ENCODE assay signal across 25 mouse cellular contexts in the genomic region with DNA sequence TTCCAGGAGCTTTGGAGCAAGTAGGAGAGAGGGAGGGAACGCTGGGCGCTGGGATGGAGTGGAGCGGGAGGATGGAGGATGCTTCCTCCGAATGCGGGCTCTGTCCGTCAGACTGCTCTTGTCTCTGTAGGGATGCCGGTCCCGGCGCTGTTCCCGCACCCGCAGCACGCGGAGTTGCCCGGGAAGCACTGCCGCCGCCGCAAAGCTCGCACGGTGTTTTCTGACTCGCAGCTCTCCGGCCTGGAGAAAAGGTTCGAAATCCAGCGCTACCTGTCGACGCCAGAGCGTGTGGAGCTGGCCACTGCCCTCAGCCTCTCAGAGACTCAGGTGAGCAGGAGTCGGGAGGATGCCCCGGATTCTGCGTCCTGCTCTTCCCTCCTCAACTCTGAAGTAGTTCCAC. TPM values are rescaled to one million over a fixed set of nuclear protein-coding genes. Genes with fewer than 3 reads are reported as not detected.
DNase-seq lines count a peak whose midpoint lies in the region; ATAC-seq lines count a peak whose summit lies in the region.
"Had no signal": no experiment of that assay in that cellular context is flagged by ENCODE, and none has a peak within 500 bp of the region (broad histone marks: within the 10 kb centered on the region; RNA-seq: fewer than 3 reads in every experiment).

No protein-coding gene starts in this region.

- WGBS in forebrain, embryonic 11.5 days, result under 1% methylated on average over 29 of the region's 29 CpGs
- 2% methylated on average over 29 of the region's 29 CpGs for WGBS in forebrain, embryonic 12.5 days
- WGBS in neural tube, embryonic 15.5 days, result under 1% methylated on average over 29 of the region's 29 CpGs
- WGBS in embryonic facial prominence, embryonic 10.5 days, result 1% methylated on average over 29 of the region's 29 CpGs
- under 1% methylated on average over 29 of the region's 29 CpGs for WGBS in midbrain, embryonic 15.5 days

- no peaks in the 10 kb centered on the region for H3K9me3 ChIP-seq in forebrain, embryonic 11.5 days (ENCODE audit: control insufficient read depth, low read length)
- no peaks in the 10 kb centered on the region for H3K9me3 ChIP-seq in forebrain, embryonic 12.5 days
- H3K9me3 ChIP-seq in neural tube, embryonic 15.5 days (replicated peaks), result no peaks in the 10 kb centered on the region
- H3K9me3 ChIP-seq in embryonic facial prominence, embryonic 10.5 days, result no peaks in the 10 kb centered on the region
- H3K9me3 ChIP-seq in midbrain, embryonic 15.5 days, result no peaks in the 10 kb centered on the region
- H3K9me3 ChIP-seq: embryonic facial prominence, embryonic 13.5 days had no signal

- H3K27me3 ChIP-seq in forebrain, embryonic 11.5 days (ENCODE audit: control insufficient read depth, insufficient read depth, low read length), result peaks cover 98% of the 10 kb centered on the region
- H3K27me3 ChIP-seq in forebrain, embryonic 12.5 days, result peaks cover 100% of the 10 kb centered on the region
- peaks cover 88% of the 10 kb centered on the region for H3K27me3 ChIP-seq in neural tube, embryonic 15.5 days (replicated peaks)
- H3K27me3 ChIP-seq in embryonic facial prominence, embryonic 10.5 days (replicated peaks; ENCODE audit: low read depth, poor library complexity, severe bottlenecking), result peaks cover 100% of the 10 kb centered on the region
- H3K27me3 ChIP-seq in midbrain, embryonic 15.5 days (replicated peaks), result peaks cover 81% of the 10 kb centered on the region

- DNase-seq in forebrain, embryonic 11.5 days (ENCODE audit: low spot score), result peak; percentile 59
- DNase-seq in neural tube, embryonic 10.5 days (ENCODE audit: extremely low spot score, low spot score), result peak; percentile 59
- peak; percentile 61 for DNase-seq in embryonic facial prominence, embryonic 10.5 days (ENCODE audit: low spot score)
- no peak for DNase-seq in frontal cortex, postnatal 25 days (ENCODE audit: low spot score in 2 of 2)
- DNase-seq in frontal cortex, adult 2 months (ENCODE audit: extremely low spot score in 1 of 2, low spot score in 1 of 2), result no peak
- DNase-seq: adrenal gland, adult 8-10 months; heart, postnatal 10 days; kidney, postnatal 36 days; layer of hippocampus, adult 9-11 months; left cerebral cortex, postnatal 4 days; lung, adult 18-20 months; thymus, postnatal 4 days had no signal

- H3K36me3 ChIP-seq in forebrain, embryonic 11.5 days (ENCODE audit: control insufficient read depth, insufficient read depth, low read length), result no peaks in the 10 kb centered on the region
- no peaks in the 10 kb centered on the region for H3K36me3 ChIP-seq in forebrain, embryonic 12.5 days (replicated peaks)
- H3K36me3 ChIP-seq in neural tube, embryonic 15.5 days, result no peaks in the 10 kb centered on the region
- no peaks in the 10 kb centered on the region for H3K36me3 ChIP-seq in embryonic facial prominence, embryonic 10.5 days (replicated peaks)
- no peaks in the 10 kb centered on the region for H3K36me3 ChIP-seq in midbrain, embryonic 15.5 days (replicated peaks)
- H3K36me3 ChIP-seq: embryonic facial prominence, embryonic 13.5 days had no signal

- no peak overlapping the region for H3K27ac ChIP-seq in forebrain, embryonic 11.5 days (ENCODE audit: low read depth, low read length)
- no peak overlapping the region for H3K27ac ChIP-seq in forebrain, embryonic 12.5 days
- H3K27ac ChIP-seq in neural tube, embryonic 15.5 days (replicated peaks), result no peak overlapping the region
- no peak overlapping the region for H3K27ac ChIP-seq in embryonic facial prominence, embryonic 10.5 days (replicated peaks)
- H3K27ac ChIP-seq in midbrain, embryonic 15.5 days, result no peak overlapping the region
- H3K27ac ChIP-seq: embryonic facial prominence, embryonic 13.5 days; hindbrain, embryonic 14.5 days; left cerebral cortex, adult 2 months had no signal

- H3K9ac ChIP-seq in forebrain, embryonic 11.5 days (ENCODE audit: low read length), result no peak overlapping the region
- no peak overlapping the region for H3K9ac ChIP-seq in forebrain, embryonic 12.5 days
- no peak overlapping the region for H3K9ac ChIP-seq in neural tube, embryonic 15.5 days (replicated peaks)
- H3K9ac ChIP-seq in midbrain, embryonic 15.5 days, result no peak overlapping the region
- H3K9ac ChIP-seq: embryonic facial prominence, embryonic 13.5 days; hindbrain, embryonic 14.5 days had no signal

- H3K4me3 ChIP-seq in forebrain, embryonic 11.5 days (ENCODE audit: low read depth, low read length), result no peak overlapping the region
- H3K4me3 ChIP-seq in forebrain, embryonic 12.5 days (replicated peaks), result no peak overlapping the region
- H3K4me3 ChIP-seq in neural tube, embryonic 15.5 days (replicated peaks), result no peak overlapping the region
- H3K4me3 ChIP-seq in embryonic facial prominence, embryonic 10.5 days, result no peak overlapping the region
- peak overlapping the region; percentile 10; the same call in 1 of the 2 replicates for H3K4me3 ChIP-seq in midbrain, embryonic 15.5 days
- H3K4me3 ChIP-seq: embryonic facial prominence, embryonic 13.5 days; left cerebral cortex, adult 2 months had no signal

- H3K4me1 ChIP-seq in forebrain, embryonic 11.5 days (replicated peaks; ENCODE audit: control insufficient read depth, insufficient read depth, low read length), result peaks cover 8% of the 10 kb centered on the region
- peaks cover 25% of the 10 kb centered on the region for H3K4me1 ChIP-seq in forebrain, embryonic 12.5 days
- peaks cover 20% of the 10 kb centered on the region for H3K4me1 ChIP-seq in neural tube, embryonic 15.5 days
- H3K4me1 ChIP-seq in embryonic facial prominence, embryonic 10.5 days, result peaks cover 32% of the 10 kb centered on the region
- H3K4me1 ChIP-seq in midbrain, embryonic 15.5 days, result peaks cover 23% of the 10 kb centered on the region

- ATAC-seq in forebrain, embryonic 11.5 days (replicated peaks; ENCODE audit: low FRiP score), result no peak
- no peak for ATAC-seq in forebrain, embryonic 12.5 days (ENCODE audit: low FRiP score)
- ATAC-seq in neural tube, embryonic 15.5 days (ENCODE audit: low FRiP score), result no peak
- no peak for ATAC-seq in midbrain, embryonic 15.5 days (replicated peaks)
- ATAC-seq: intestine, embryonic 16.5 days had no signal

- H3K4me2 ChIP-seq in forebrain, embryonic 11.5 days (ENCODE audit: low read depth, low read length, severe bottlenecking), result no peak overlapping the region
- no peak overlapping the region for H3K4me2 ChIP-seq in forebrain, embryonic 12.5 days
- no peak overlapping the region for H3K4me2 ChIP-seq in neural tube, embryonic 15.5 days
- no peak overlapping the region for H3K4me2 ChIP-seq in midbrain, embryonic 15.5 days
- H3K4me2 ChIP-seq: embryonic facial prominence, embryonic 13.5 days; heart, embryonic 11.5 days; hindbrain, embryonic 14.5 days; liver, embryonic 11.5 days had no signal

RNA-seq across cellular contexts. Expression of a gene that starts 2.2 kb away (rescaled TPM):
- 0.72 and 1.7 TPM in 2 replicates for polyA plus RNA-seq in forebrain, embryonic 11.5 days (2014; fragmentation: Nextera tagmentation; extraction: Ambion mirVana)
- 1.4 and 2.4 TPM in 2 replicates for polyA plus RNA-seq in forebrain, embryonic 12.5 days (2016; fragmentation: Nextera tagmentation; extraction: Ambion mirVana)
- not detected in 2 replicates for polyA plus RNA-seq in neural tube, embryonic 15.5 days (2015; fragmentation: Nextera tagmentation; extraction: Ambion mirVana)
- polyA plus RNA-seq in embryonic facial prominence, embryonic 10.5 days (2016; fragmentation: Nextera tagmentation; extraction: Ambion mirVana), result 0.05 TPM in 1 of 2 replicates, not detected in the other
- polyA plus RNA-seq in midbrain, embryonic 15.5 days (2015; fragmentation: Nextera tagmentation; extraction: Ambion mirVana), result 2.2 and 2.4 TPM in 2 replicates
- 0.13 and 0.14 TPM in 2 replicates for polyA plus RNA-seq in frontal cortex, adult 2 months (2012; rRNA removed)
- polyA plus RNA-seq: C2C12; embryonic facial prominence, embryonic 13.5 days; gonadal fat pad, adult 2 months; heart, embryonic 11.5 days; hindbrain, embryonic 14.5 days; intestine, embryonic 16.5 days; kidney, embryonic 14.5 days; liver, embryonic 11.5 days; small intestine, adult 2 months had no signal

Comparison
In these comparisons a context has a peak if more than half of its experiments do, and no peak if none do; other contexts are left out.
1. DNase-seq: peak in forebrain, embryonic 11.5 days (single experiment), neural tube, embryonic 10.5 days (single experiment) and embryonic facial prominence, embryonic 10.5 days (single experiment); none in frontal cortex, postnatal 25 days (0 of 2) and frontal cortex, adult 2 months (0 of 2).